Mouse (Mus musculus): ENCODE data around the gene Mpnd. TPM values are rescaled to one million over a fixed set of nuclear protein-coding genes. Genes with fewer than 3 reads are reported as not detected.

The Mpnd gene
- total and polyA plus RNA-seq, 3 experiments: 24.5 to 55.1 (median 26.8) TPM

DNA sequence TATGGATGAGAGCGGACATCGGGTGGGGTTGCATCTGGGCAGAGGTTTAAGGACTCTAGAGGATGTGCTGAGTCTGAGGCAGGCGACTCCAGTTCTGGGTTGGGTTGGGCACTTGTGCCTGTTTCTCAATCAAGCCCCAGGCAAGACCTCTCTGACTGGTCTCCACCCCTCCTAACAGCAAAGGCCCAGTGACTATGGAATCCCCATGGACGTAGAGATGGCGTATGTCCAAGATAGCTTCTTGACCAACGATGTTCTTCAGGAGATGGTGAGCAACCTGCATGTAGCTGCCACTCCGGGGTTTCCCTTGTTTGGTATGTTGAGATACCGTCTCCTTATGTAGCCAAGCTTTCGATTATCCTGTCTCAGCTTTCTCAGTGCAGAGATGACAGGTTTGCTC is 9.8 kb downstream of the Mpnd start:
- in situ Hi-C loops (cut with MboI; ENCODE audit: low pct_ligation_motif_present, low pct_unique_long_range_greater_than_20kb, low sequenced_read_pairs): no loop called here
- peaks cover 71 to 86% of the 10 kb centered on the region in 2 experiments for H3K36me3 ChIP-seq (replicated peaks in 1 of 2; ENCODE audit: control insufficient read depth in 1 of 2, insufficient read depth in 1 of 2, low read length in 1 of 2)

DNA sequence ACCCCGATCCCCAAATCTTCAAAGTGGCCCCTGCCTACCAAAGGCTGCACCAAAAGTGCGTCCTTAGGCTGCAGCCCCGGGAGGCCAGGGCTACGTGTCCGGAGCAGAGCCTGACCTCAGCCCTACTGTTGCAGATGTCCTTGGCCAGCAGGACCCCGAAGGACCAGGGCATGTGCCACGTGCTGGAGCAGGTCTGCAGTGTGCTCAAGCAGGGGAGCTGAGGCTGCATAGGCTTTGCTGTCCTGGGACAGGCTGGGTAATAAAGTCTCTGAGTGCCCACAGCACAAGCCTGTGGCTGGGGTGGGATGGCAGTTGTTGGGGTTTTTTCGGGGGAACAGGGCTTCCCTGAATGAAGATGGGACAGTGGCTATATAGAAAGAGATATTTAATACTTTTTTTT is 10.9 kb downstream of the Mpnd start:
- H3K4me1 ChIP-seq (ENCODE audit: control insufficient read depth in 1 of 2, insufficient read depth in 2 of 2): peaks cover under 1 to 19% of the 10 kb centered on the region in 2 experiments
- H3K4me2 ChIP-seq (ENCODE audit: insufficient read depth, low read depth, poor library complexity, severe bottlenecking): no peak overlapping the region
- no peaks in the 10 kb centered on the region; the same call in 1 of the 2 replicates for H3K79me2 ChIP-seq (replicated peaks; ENCODE audit: control insufficient read depth, extremely low read depth, insufficient read depth, poor library complexity, severe bottlenecking)
- H3K9ac ChIP-seq (ENCODE audit: insufficient read depth, low read depth): no peak overlapping the region
- H3K27me3 ChIP-seq (replicated peaks): no peaks in the 10 kb centered on the region
- dilution Hi-C loops (cut with MboI; ENCODE audit: extremely low pct_ligation_motif_present, extremely low pct_unique_long_range_greater_than_20kb, low sequenced_read_pairs): no loop called here
- no peak overlapping the region for H3K27ac ChIP-seq (ENCODE audit: insufficient read depth, low read depth)
- in situ Hi-C loops (cut with MboI; ENCODE audit: low pct_ligation_motif_present, low pct_unique_long_range_greater_than_20kb, low sequenced_read_pairs): no loop called here
- H3K9me3 ChIP-seq (replicated peaks; ENCODE audit: low read length): no peaks in the 10 kb centered on the region
- no peak overlapping the region for H3K4me3 ChIP-seq (replicated peaks in 1 of 3; ENCODE audit: low read depth in 2 of 3, low read length in 2 of 3, poor library complexity in 1 of 3)
- H3K36me3 ChIP-seq (replicated peaks in 1 of 2; ENCODE audit: control insufficient read depth in 1 of 2, insufficient read depth in 1 of 2, low read length in 1 of 2): peaks cover 69 to 85% of the 10 kb centered on the region in 2 experiments
- DNase-seq (ENCODE audit: extremely low read depth): no peak
- TF ChIP-seq GABPA (IDR thresholded peaks at IDR 0.05; ENCODE audit: insufficient replicate concordance, low read depth, low read length) (no peak), MXI1 (IDR thresholded peaks at IDR 0.05; ENCODE audit: low read depth, low read length) (no peak)

More for the DNA sequence above, 9.8 kb downstream of the Mpnd start:
- H3K27me3 ChIP-seq (replicated peaks): no peaks in the 10 kb centered on the region
- DNase-seq (ENCODE audit: extremely low read depth): no peak
- TF ChIP-seq MAX (IDR thresholded peaks at IDR 0.05; ENCODE audit: low read length) (no peak), BHLHE40 (IDR thresholded peaks at IDR 0.05; ENCODE audit: low read depth, low read length) (no peak), PAX5 (IDR thresholded peaks at IDR 0.05; ENCODE audit: low read length) (no peak), SMC3 (IDR thresholded peaks at IDR 0.05; ENCODE audit: low read depth, low read length) (no peak), USF2 (conservative IDR thresholded peaks at IDR 0.05; ENCODE audit: low read depth, low read length) (no peak), HCFC1 (IDR thresholded peaks at IDR 0.05; ENCODE audit: low read depth, low read length) (no peak), CHD2 (IDR thresholded peaks at IDR 0.05; ENCODE audit: low read length) (no peak)
- no peaks in the 10 kb centered on the region for H3K9me3 ChIP-seq (replicated peaks; ENCODE audit: low read length)
- no peak overlapping the region for H3K27ac ChIP-seq (ENCODE audit: insufficient read depth, low read depth)
- no peak overlapping the region for H3K9ac ChIP-seq (ENCODE audit: insufficient read depth, low read depth)
- H3K4me3 ChIP-seq (replicated peaks in 1 of 3; ENCODE audit: low read depth in 2 of 3, low read length in 2 of 3, poor library complexity in 1 of 3): no peak overlapping the region
- H3K4me1 ChIP-seq (ENCODE audit: control insufficient read depth in 1 of 2, insufficient read depth in 2 of 2): peaks cover 3 to 15% of the 10 kb centered on the region in 2 experiments
- H3K4me2 ChIP-seq (ENCODE audit: insufficient read depth, low read depth, poor library complexity, severe bottlenecking): no peak overlapping the region
- H3K79me2 ChIP-seq (replicated peaks; ENCODE audit: control insufficient read depth, extremely low read depth, insufficient read depth, poor library complexity, severe bottlenecking): no peaks in the 10 kb centered on the region
- dilution Hi-C loops (cut with MboI; ENCODE audit: extremely low pct_ligation_motif_present, extremely low pct_unique_long_range_greater_than_20kb, low sequenced_read_pairs): no loop called here

- dilution Hi-C loops (cut with MboI; ENCODE audit: extremely low pct_ligation_motif_present, extremely low pct_unique_long_range_greater_than_20kb, low sequenced_read_pairs): no loop called here
- no peak overlapping the region for H3K27ac ChIP-seq (ENCODE audit: insufficient read depth, low read depth)
- no peak overlapping the region for H3K4me2 ChIP-seq (ENCODE audit: insufficient read depth, low read depth, poor library complexity, severe bottlenecking)
- TF ChIP-seq PAX5 (IDR thresholded peaks at IDR 0.05; ENCODE audit: low read length): no peak
- TF ChIP-seq CTCF (conservative IDR thresholded peaks at IDR 0.05 in 1 of 2, IDR thresholded peaks at IDR 0.05 in 1 of 2; ENCODE audit: low read depth in 2 of 2, low read length in 2 of 2): no peak
- TF ChIP-seq ZMIZ1 (IDR thresholded peaks at IDR 0.05; ENCODE audit: low read depth, low read length): peak; percentile 14; the same call in 1 of the 2 replicates
- no peak for TF ChIP-seq NELFE (IDR thresholded peaks at IDR 0.05; ENCODE audit: low read depth, low read length)
- TF ChIP-seq MAZ (IDR thresholded peaks at IDR 0.05; ENCODE audit: low read depth, low read length): no peak
- no peak for TF ChIP-seq EP300 (IDR thresholded peaks at IDR 0.05; ENCODE audit: low read length)
- no peak for TF ChIP-seq GABPA (IDR thresholded peaks at IDR 0.05; ENCODE audit: insufficient replicate concordance, low read depth, low read length)
- TF ChIP-seq E2F4 (IDR thresholded peaks at IDR 0.05; ENCODE audit: insufficient replicate concordance, low read depth, low read length): no peak
- no peaks in the 10 kb centered on the region; the same call in none of the 2 replicates for H3K79me2 ChIP-seq (replicated peaks; ENCODE audit: control insufficient read depth, extremely low read depth, insufficient read depth, poor library complexity, severe bottlenecking)
- no peak for DNase-seq (ENCODE audit: extremely low read depth)
- in situ Hi-C loops (cut with MboI; ENCODE audit: low pct_ligation_motif_present, low pct_unique_long_range_greater_than_20kb, low sequenced_read_pairs): no loop called here
- no peaks in the 10 kb centered on the region for H3K27me3 ChIP-seq (replicated peaks)
- H3K4me1 ChIP-seq (ENCODE audit: control insufficient read depth in 1 of 2, insufficient read depth in 2 of 2): peaks cover 8 to 26% of the 10 kb centered on the region in 2 experiments
- no peak overlapping the region for H3K9ac ChIP-seq (ENCODE audit: insufficient read depth, low read depth)
- H3K36me3 ChIP-seq (replicated peaks in 1 of 2; ENCODE audit: control insufficient read depth in 1 of 2, insufficient read depth in 1 of 2, low read length in 1 of 2): peaks cover 62 to 81% of the 10 kb centered on the region in 2 experiments
- no peak overlapping the region for H3K4me3 ChIP-seq (replicated peaks in 1 of 3; ENCODE audit: low read depth in 2 of 3, low read length in 2 of 3, poor library complexity in 1 of 3)
- H3K9me3 ChIP-seq (replicated peaks; ENCODE audit: low read length): no peaks in the 10 kb centered on the region
Observed at GRCm38 (mm10) chr17:56016793-56017785, 11.6 kb downstream of the Mpnd start.
